Mouse (Mus musculus): ENCODE measurements around the gene Slco2a1. TPM values are rescaled to one million over a fixed set of nuclear protein-coding genes. Genes with fewer than 3 reads are reported as not detected.

Slco2a1 gene
- total and polyA plus RNA-seq, 3 experiments: 3.6 to 4.8 (median 4.7) TPM

- no peak overlapping the region for H3K9ac ChIP-seq (ENCODE audit: low read depth, low read length)
- DNase-seq: no peak
Observed at GRCm38 (mm10) chr9:103139481-103139880, 151.0 kb downstream of the Slco2a1 start.

GRCm38 (mm10) chr9:103140384-103140783 is 151.9 kb downstream of the Slco2a1 start:
- H3K9ac ChIP-seq (ENCODE audit: low read depth, low read length): no peak overlapping the region
- no peaks in the 10 kb centered on the region for H3K27me3 ChIP-seq (ENCODE audit: control insufficient read depth, insufficient read depth, low read length)
- no peak overlapping the region for H3K27ac ChIP-seq
- intact Hi-C loops (cut with DNase I): no loop called here
- H3K4me3 ChIP-seq: no peak overlapping the region
- H3K4me1 ChIP-seq (ENCODE audit: control insufficient read depth, insufficient read depth, low read length): peaks cover 2% of the 10 kb centered on the region; the same call in 1 of the 2 replicates
- WGBS: 77% methylated on average over 6 of the region's 6 CpGs
- no peak for TF ChIP-seq POLR2A (IDR thresholded peaks at IDR 0.05; ENCODE audit: insufficient read depth, low read depth, low read length)
- TF ChIP-seq CTCF (IDR thresholded peaks at IDR 0.05): no peak
- no peak for TF ChIP-seq EP300 (IDR thresholded peaks at IDR 0.05; ENCODE audit: insufficient read depth, low read depth, low read length)
- no peak for DNase-seq
- no peaks in the 10 kb centered on the region for H3K79me2 ChIP-seq (replicated peaks; ENCODE audit: control insufficient read depth, insufficient read depth, low read length)
- H3K36me3 ChIP-seq (ENCODE audit: control insufficient read depth, insufficient read depth, low read length): no peaks in the 10 kb centered on the region

More at GRCm38 (mm10) chr9:103139481-103139880, 151.0 kb downstream of the Slco2a1 start:
- no peaks in the 10 kb centered on the region for H3K79me2 ChIP-seq (replicated peaks; ENCODE audit: control insufficient read depth, insufficient read depth, low read length)
- H3K36me3 ChIP-seq (ENCODE audit: control insufficient read depth, insufficient read depth, low read length): no peaks in the 10 kb centered on the region
- no peak overlapping the region for H3K4me3 ChIP-seq
- H3K4me1 ChIP-seq (ENCODE audit: control insufficient read depth, insufficient read depth, low read length): peaks cover 2% of the 10 kb centered on the region; the same call in 1 of the 2 replicates
- 66% methylated on average over 6 of the region's 6 CpGs for WGBS
- intact Hi-C loops (cut with DNase I): no loop called here
- TF ChIP-seq CTCF (IDR thresholded peaks at IDR 0.05) (no peak), POLR2A (IDR thresholded peaks at IDR 0.05; ENCODE audit: insufficient read depth, low read depth, low read length) (no peak), EP300 (IDR thresholded peaks at IDR 0.05; ENCODE audit: insufficient read depth, low read depth, low read length) (no peak)
- no peak overlapping the region for H3K27ac ChIP-seq
- H3K27me3 ChIP-seq (ENCODE audit: control insufficient read depth, insufficient read depth, low read length): no peaks in the 10 kb centered on the region

- TF ChIP-seq POLR2A (IDR thresholded peaks at IDR 0.05; ENCODE audit: insufficient read depth, low read depth, low read length) (no peak), CTCF (IDR thresholded peaks at IDR 0.05) (no peak), EP300 (IDR thresholded peaks at IDR 0.05; ENCODE audit: insufficient read depth, low read depth, low read length) (no peak)
- no peak overlapping the region for H3K27ac ChIP-seq
- no peaks in the 10 kb centered on the region for H3K36me3 ChIP-seq (ENCODE audit: control insufficient read depth, insufficient read depth, low read length)
- H3K9ac ChIP-seq (ENCODE audit: low read depth, low read length): no peak overlapping the region
- intact Hi-C loops (cut with DNase I): no loop called here
- no peaks in the 10 kb centered on the region for H3K27me3 ChIP-seq (ENCODE audit: control insufficient read depth, insufficient read depth, low read length)
- 77% methylated on average over 7 of the region's 7 CpGs for WGBS
- DNase-seq: no peak
- H3K79me2 ChIP-seq (replicated peaks; ENCODE audit: control insufficient read depth, insufficient read depth, low read length): no peaks in the 10 kb centered on the region
- no peak overlapping the region for H3K4me3 ChIP-seq
- H3K4me1 ChIP-seq (ENCODE audit: control insufficient read depth, insufficient read depth, low read length): peaks cover 2% of the 10 kb centered on the region; the same call in 1 of the 2 replicates
Observed at GRCm38 (mm10) chr9:103141266-103141665, 152.8 kb downstream of the Slco2a1 start.

GRCm38 (mm10) chr9:103143881-103144280 is 155.4 kb downstream of the Slco2a1 start:
- Histone ChIP-seq H3K9ac (ENCODE audit: low read depth, low read length) (no peak overlapping the region), H3K4me1 (ENCODE audit: control insufficient read depth, insufficient read depth, low read length) (peaks cover 2% of the 10 kb centered on the region; the same call in 1 of the 2 replicates), H3K27me3 (ENCODE audit: control insufficient read depth, insufficient read depth, low read length) (no peaks in the 10 kb centered on the region), H3K4me3 (no peak overlapping the region), H3K27ac (no peak overlapping the region), H3K36me3 (ENCODE audit: control insufficient read depth, insufficient read depth, low read length) (no peaks in the 10 kb centered on the region), H3K79me2 (replicated peaks; ENCODE audit: control insufficient read depth, insufficient read depth, low read length) (no peaks in the 10 kb centered on the region)
- 51% methylated on average over 4 of the region's 4 CpGs for WGBS
- DNase-seq: no peak
- intact Hi-C loops (cut with DNase I): no loop called here
- TF ChIP-seq POLR2A (IDR thresholded peaks at IDR 0.05; ENCODE audit: insufficient read depth, low read depth, low read length) (no peak), CTCF (IDR thresholded peaks at IDR 0.05) (no peak), EP300 (IDR thresholded peaks at IDR 0.05; ENCODE audit: insufficient read depth, low read depth, low read length) (no peak)

- Histone ChIP-seq H3K4me3 (no peak overlapping the region), H3K4me1 (ENCODE audit: control insufficient read depth, insufficient read depth, low read length) (no peaks in the 10 kb centered on the region), H3K36me3 (ENCODE audit: control insufficient read depth, insufficient read depth, low read length) (no peaks in the 10 kb centered on the region), H3K79me2 (replicated peaks; ENCODE audit: control insufficient read depth, insufficient read depth, low read length) (no peaks in the 10 kb centered on the region), H3K27me3 (ENCODE audit: control insufficient read depth, insufficient read depth, low read length) (no peaks in the 10 kb centered on the region), H3K27ac (no peak overlapping the region), H3K9ac (ENCODE audit: low read depth, low read length) (no peak overlapping the region)
- TF ChIP-seq CTCF (IDR thresholded peaks at IDR 0.05) (no peak), EP300 (IDR thresholded peaks at IDR 0.05; ENCODE audit: insufficient read depth, low read depth, low read length) (no peak), POLR2A (IDR thresholded peaks at IDR 0.05; ENCODE audit: insufficient read depth, low read depth, low read length) (no peak)
- intact Hi-C loops (cut with DNase I): no loop called here
- no peak for DNase-seq
- 83% methylated on average over 5 of the region's 5 CpGs for WGBS
Observed at GRCm38 (mm10) chr9:103145351-103145750, 156.8 kb downstream of the Slco2a1 start.

Other genes with a start within 250 kb of the Slco2a1 start
- 10 to 100 TPM; 38.1 to 39.7 TPM for gene Ryk, start 153.8 kb upstream of the Slco2a1 start, total RNA-seq (2021)
- gene Ryk, start 153.8 kb upstream of the Slco2a1 start, polyA plus RNA-seq (2012; rRNA removed): 31.5 and 45.1 TPM in 2 replicates
- gene Rab6b, start 123.1 kb downstream of the Slco2a1 start, total RNA-seq (2021): 1 to 10 TPM; 1.4 to 1.6 TPM
- gene Rab6b, start 123.1 kb downstream of the Slco2a1 start, polyA plus RNA-seq (2012; rRNA removed): 0.76 and 6.9 TPM in 2 replicates
- 10 to 100 TPM; 19.4 to 19.8 TPM for gene Srprb, start 213.4 kb downstream of the Slco2a1 start, total RNA-seq (2021)
- gene Srprb, start 213.4 kb downstream of the Slco2a1 start, polyA plus RNA-seq (2012; rRNA removed): 31.0 and 43.5 TPM in 2 replicates
- 1 to 10 TPM; 5.5 to 7.0 TPM for gene Gm20425, start 241.6 kb downstream of the Slco2a1 start, total RNA-seq (2021)
- gene Gm20425, start 241.6 kb downstream of the Slco2a1 start, polyA plus RNA-seq (2012; rRNA removed): not detected in 2 replicates
- 10 to 100 TPM; 41.2 to 47.8 TPM for gene Trf, start 241.7 kb downstream of the Slco2a1 start, total RNA-seq (2021)
- gene Trf, start 241.7 kb downstream of the Slco2a1 start, polyA plus RNA-seq (2012; rRNA removed): 52.9 and 87.2 TPM in 2 replicates

Measured in heart, adult 2 months (tissue).